Mouse (Mus musculus): ENCODE data around the gene Exoc6b.

Exoc6b gene

DNA sequence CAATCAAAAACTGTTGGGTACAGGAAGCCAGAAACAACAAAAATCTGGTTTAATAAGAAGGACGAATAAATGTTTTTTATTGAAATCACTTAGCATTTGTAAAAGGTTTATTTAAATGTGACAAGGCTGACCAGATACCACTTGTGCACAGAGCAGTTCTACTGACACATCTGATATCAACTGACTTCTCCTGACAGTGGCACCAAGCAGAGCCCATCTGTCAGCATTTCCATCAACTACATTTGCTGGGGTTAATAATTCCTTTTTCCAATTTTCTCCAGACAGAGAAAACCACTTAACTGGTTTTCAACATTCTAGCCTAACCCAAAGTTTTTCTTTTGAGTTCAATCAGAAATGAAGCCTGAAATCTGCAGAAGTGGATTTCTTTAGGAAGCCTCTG, 100.8 kb downstream of the Exoc6b start:
- no peak for DNase-seq

DNA sequence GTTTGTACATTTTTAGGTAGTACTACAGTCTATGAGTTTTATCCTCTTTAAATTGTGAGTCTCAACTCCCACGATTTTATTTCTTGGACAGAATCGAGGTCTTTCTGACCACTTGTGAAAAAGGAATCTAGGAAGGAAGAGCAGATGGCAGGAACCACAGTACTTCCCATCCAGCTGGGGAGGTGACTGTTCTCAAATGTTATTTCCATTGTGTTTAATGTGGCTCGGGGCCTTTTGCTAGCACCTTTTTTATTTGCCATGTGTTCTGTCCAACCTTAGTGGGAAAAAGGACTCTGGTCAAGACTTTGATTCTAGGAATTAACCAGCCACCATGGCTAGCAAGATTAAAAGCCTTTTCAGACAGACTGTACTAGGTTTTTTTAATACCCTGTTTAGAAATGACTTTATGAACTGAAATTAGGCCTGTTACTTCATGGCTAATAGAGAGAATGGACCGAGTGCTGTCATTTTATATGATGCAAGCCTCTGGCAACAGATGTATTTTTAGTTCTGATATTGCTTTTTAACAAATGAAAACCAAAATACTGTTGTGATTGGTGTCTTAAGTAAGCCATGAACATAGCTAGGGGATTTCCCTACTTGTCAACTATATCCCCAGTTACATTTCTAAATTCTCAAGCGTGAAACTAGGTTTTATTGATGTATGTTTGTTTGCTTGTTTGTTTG, 104.4 kb downstream of the Exoc6b start:
- DNase-seq, result no peak

DNA sequence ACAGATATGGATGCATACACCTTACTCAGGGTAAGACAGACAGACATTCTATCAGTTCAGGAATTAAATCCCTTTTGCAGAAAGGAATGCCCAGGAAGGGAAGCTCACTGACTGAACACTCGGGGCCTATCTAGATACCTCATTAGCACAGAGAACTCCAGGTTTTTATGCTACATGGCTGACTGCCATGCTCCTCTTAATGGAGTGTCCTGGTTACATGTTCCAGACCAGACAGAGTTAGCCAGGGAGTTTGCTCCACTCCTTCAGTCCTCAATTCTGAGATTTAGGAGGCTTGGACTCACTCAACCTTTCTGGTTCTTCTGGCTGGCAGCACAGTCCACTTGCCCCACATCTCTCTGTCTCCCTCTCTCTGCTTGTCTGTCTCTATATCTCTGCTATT, 106.3 kb downstream of the Exoc6b start:
- DNase-seq, result no peak

DNA sequence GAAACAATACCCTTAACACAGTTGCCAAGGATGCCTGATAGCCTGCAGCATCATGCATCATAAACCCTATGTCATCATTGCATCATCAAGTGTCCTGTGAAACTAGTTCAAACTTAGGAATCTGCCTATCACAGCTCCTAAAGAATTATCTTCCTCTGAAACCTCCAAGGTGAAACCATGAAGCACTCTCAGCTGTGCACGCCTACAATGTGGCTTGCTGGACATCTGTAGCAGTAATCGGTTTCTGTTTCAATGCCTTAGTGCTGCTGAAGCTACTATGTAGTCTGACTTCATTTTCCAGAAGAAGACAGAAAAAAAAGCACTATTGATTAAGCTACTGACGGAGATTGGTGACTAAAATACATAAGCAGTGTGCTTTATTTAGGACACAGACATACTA, 107.5 kb downstream of the Exoc6b start:
- DNase-seq, result no peak

DNA sequence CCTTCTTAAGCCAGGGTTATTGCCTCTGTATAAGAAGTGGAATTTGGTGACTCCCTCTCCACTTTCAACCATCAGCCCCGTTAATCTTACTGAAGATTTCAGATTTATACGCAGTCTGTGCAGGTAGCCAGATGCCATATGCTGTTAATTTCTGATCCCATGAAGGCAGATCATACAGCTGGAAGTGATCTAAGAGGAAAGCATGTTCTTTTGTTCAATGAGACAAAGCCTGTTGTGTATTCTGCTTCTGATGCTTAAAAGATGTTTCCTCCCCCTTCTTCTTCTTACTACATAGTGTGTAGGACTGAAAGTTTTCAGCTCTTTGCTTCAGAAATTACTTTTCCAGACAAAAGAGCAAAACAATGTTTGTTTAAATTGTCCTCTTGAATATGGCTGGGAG, 109.8 kb downstream of the Exoc6b start:
- no peak for DNase-seq

DNA sequence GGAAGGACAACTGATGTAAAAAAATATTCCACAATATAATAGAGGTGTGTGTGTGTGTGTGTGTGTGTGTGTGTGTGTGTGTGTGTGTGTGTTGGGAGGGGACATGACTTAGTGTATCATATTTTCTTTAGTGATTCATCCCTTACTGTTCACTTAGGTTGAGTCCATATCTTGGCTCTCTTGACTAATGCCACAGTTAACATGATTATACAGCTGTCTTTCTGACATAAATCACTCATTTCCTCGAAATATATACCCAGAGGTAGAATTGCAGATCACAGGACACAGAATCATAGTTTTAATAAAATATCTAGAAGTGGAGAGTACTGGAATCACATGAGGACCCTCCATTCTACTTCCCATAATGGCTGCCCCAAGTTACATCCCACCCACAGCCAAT, 117.7 kb downstream of the Exoc6b start:
- DNase-seq, result no peak

DNA sequence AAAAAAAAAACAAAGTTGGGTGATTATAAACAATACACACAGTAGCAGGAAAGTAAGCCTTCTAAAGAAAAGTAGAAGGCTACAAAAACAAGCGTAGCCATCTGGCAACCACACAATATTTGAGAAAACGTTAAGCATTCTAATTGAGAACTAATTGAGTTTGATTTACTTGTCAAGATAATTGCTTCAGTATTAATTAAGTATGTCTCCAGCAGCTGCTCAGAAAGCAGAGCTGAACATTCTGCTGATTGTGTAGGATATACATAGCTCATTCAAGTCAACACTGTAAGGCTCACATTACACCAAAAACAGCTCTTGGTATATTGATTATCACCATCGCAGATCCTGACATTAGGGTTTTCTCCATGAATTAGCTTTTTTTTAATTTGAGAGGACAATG, 122.7 kb downstream of the Exoc6b start:
- no peak for DNase-seq

DNA sequence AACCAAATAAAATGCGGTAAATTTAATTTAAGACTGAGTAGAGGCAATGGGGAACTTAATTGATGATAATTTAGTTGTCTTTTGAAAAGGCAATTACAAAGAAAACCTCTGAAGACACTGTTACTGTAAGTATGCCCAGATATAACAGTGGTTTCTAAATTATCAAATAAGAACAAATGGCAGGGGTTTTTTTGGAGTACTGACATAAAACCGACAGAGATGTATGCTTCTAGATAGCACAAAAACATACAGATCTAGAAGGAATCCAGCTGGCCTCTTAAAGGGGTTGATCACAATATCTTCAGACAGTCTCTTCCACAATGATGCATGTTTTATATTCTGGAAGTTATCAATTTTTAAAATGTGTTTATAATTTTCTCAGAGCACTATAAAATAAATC, 123.2 kb downstream of the Exoc6b start:
- no peak for DNase-seq

DNA sequence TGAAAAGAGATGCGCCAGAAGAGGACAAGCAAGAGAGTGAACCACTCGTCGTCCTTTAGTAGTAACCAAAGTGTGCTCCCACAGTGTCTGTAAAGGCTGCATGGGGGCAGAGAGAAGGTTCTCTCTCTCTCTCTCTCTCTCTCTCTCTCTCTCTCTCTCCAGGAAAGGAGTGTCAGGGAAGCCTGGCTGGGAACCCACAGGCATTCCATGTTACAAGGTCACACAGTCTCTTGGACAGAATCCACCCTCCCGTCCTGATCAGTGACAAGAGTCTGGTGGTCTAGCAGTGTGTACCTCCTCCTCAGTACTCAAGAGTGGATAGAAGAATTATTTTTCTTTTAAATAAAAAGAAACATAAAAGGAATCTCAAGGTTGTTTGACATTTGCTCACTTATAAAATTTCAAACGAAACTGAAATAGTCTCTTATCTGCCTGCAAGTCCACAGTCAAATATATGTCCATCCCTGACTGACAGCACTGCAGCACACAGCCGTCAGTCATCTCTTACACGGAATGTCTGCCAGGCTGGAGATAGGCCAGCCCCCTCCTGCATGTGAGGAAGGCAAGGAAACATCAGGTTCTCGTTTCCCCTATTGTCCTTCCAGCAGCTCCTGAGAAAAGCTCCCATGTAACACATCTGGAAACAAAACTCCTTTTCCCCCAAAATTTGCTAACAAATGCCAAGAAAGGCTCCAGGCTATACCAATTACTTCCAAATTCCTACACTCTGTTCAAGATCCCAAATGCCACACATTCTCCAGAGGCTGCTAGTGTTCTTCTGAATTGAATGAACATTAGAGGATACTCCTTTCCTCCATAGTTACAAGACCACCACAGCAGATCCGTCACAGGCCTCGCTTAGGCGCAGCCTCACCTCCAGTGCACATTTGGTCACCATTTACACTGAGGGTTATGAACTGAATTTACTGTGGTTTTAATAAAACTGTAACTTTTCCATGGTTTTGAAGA, 136.1 kb downstream of the Exoc6b start:
- DNase-seq, result no peak

DNA sequence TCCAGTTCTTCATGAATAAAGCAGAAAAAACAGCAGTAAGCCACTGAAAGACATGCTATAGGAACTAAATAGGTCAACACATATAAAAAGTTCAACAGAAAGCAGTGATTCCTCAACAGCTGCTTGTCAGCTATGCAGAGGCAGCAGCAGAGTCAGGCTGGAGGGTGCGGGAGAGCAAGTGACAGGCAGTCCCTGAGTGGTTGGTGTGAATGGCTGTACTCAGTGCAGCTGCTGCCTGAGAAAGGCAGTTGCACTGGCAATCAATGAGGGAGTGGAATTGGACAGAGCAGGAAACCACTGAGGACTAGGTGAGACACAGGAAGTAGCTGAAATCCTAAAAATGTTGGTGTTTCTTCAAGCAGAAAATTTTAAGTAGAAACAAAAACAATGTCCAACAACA, 138.3 kb downstream of the Exoc6b start:
- no peak for DNase-seq

DNA sequence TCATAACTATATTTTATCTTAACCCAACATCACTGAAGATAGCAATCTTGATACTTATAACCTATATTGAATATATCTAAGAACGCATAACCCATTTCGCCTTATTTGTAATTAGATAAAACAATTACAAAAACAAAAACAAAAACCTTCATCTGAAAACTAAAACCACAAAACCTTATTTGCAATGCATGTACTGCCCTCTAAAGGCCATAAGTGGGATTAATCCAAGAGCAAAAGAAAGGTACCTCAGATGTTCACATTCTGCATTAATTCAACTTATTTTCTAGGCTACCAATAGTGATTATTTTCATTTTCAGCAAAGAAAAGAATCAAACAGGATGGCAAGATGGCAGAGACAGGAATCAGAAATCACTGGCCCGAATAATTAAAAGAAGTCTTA, 143.2 kb downstream of the Exoc6b start:
- no peak for DNase-seq

DNA sequence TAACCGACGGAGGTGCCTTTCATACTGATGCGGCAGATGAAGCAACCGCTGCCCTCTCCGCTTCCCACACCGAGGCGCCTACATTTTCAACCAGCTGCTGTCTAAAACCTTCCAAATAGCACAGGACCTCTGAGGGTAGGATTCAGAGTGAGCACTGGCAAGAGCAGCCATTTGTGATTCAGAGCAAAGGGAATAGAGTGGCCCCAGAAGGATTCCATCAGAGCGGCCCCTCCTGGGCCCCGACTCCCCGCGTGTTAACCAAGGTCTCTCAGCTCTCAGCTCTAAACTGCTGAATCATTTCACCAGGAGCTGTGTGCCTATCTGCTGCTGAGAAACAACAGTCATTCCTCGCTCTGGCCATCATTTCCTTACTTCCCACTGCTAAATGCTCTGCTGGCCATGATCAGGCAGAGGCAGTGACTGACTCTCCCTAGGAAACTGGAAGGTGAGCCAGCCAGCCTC, 145.5 kb downstream of the Exoc6b start:
- no peak for DNase-seq

DNA sequence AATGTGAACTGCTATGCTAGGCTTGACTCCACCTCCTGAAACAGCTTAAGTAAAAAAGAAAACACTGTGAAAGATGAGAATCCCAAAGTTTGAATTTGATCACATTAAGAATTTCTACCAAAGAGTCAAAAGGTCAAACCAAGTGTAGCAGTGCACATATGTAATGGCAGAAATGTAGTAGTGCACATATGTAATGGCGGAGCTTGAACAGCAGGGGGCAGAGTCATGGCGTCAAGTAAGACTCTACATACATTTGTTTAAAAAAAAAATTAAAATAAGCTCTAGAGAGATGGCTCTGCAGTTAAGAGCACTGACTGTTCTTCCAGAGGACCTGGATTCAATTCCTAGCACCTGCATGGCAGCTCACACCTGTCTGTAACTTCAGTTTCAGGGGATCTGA, 153.0 kb downstream of the Exoc6b start:
- DNase-seq, result peak; percentile 25 to 40

DNA sequence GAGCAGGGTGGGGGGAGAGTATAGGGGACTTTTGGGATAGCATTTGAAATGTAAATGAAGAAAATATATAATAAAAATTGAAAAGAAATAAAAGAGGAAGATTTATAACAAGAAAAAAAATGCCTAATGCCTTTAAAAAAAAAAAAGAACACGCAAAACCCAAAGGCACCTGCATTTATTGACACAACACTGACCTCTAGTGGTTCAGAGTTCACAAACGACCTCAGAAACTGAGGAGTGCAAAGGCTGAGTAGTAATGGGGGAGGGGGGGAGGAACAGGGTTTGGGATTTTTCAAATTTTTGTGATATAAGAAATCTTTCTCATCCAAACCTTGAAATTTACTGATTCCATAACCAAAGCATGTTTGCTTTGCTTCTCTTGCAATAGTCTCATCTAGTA, 156.9 kb downstream of the Exoc6b start:
- DNase-seq, result no peak

DNA sequence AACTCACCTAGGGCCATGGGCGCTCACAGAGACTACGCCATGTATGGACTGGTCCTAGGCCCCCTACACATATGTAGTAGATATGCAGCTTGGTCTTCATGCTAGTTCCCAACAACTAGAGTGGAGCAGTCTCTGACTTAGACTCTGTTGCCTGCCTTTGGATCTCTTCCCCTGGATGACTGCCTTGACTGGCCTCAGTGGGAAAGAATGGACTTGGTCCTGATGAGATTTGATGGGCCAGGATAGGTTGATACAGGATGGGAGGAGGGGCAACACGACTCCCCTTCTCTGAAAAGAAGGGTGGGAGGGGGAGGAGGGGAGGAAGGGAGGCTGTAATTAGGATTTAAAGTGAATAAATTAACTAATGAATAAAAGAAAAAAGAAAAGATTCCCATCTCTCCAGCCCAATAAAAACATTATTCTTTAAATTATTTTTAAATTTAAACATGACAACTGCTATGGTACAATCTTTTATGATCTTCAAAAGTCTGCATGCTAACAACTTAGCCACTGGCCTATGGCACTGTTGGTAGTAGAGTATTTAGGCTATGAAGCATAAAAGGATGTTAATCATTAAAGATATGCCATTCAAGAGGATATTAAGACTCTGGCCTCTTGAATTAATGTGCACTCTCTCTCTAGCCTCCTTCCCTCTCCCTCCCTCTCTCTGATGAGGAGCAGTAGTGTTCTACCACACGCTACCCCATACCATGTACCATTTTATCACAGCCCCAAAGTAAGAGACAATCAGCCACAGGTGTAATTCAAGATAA, 170.1 kb downstream of the Exoc6b start:
- no peak for DNase-seq

DNA sequence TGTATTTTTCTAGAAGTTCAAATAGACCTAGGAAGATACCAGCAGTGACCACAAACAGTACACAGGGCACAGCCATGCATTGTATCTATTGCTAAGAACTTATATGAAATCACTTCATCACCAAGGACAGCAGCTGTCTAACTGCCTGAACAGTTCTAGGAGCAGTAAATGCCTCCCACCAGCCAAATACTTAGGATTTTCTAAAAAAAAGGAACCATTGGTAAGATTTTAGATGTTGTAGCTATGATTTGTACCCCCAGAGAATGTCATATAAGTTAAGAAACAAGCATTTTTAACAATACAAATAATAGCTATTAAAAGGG, 175.6 kb downstream of the Exoc6b start:
- DNase-seq, result no peak

DNA sequence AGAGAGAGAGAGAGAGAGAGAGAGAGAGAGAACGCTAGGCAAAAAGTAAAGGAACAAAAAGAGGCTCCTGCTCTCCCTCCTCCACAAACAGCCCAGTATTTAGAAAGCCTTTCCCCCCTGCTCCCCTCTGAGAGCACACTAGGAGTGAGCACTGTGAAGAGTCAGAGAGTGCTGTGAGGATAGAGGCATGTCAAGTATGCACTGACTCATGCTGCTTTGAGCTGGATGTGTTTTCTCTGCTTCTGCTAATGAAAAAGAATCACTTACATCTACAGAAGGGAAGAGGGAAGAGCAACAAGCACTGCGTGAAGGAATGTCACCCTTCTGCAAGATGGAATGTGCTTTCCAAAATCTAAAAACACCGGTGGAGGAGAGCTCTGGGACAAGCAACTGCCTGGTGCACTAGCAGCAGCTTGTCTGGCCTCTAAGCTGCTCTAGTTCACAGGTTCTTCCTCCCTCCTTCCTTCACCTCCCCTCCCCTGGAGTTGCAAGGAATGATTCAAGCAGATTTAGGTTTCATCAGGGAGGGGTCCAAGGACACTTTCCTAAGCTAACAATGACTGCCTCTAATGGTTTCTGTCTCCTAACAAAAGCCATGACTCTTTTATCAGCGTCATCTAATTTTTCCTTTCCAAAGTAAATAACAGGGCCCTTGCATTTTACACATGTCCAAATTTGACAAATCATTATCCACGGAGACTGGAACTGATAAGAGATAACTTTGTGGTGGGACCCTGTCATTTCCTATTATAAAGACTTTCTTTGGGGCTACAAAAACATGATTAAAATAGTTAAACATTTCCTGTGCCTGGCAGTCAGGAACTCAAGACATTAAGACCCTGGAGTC, 176.2 kb downstream of the Exoc6b start:
- DNase-seq, result no peak

DNA sequence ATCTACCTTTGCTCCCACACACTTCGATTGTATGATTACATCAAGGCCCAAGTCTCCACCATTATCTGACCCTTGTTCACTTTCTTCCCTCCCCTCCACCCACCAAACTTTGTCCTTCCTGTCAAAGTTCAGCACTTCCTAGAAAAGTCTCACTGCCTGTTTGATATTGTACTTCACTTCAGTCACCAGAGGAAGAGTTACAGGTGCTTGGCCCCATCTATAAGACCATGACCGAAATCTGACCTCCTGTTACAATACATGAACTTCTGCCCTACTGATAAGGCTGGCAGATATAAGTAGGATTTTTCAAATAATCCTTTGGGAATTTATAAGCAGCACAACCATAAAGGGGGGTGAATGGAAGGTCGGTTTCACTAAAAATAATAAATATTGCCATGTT, 182.8 kb downstream of the Exoc6b start:
- DNase-seq, result no peak

DNA sequence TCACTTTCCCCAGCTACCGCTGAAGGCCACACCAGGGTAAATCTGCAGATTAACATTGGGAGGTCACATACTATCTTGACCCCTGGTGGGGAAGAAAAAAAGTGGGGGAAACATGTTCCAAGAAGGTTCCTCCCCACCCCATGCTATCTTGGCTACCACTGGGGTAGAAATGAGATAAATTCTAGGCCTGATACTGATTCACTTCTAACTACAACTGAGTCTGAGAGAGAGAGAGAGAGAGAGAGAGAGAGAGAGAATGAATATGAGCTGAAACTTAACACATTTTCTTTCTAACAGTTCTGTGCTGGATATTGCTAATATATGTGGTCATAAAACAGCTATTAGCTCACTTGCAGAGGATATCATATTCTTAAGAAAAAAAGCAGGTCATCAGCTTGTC, 184.2 kb downstream of the Exoc6b start:
- no peak for DNase-seq

DNA sequence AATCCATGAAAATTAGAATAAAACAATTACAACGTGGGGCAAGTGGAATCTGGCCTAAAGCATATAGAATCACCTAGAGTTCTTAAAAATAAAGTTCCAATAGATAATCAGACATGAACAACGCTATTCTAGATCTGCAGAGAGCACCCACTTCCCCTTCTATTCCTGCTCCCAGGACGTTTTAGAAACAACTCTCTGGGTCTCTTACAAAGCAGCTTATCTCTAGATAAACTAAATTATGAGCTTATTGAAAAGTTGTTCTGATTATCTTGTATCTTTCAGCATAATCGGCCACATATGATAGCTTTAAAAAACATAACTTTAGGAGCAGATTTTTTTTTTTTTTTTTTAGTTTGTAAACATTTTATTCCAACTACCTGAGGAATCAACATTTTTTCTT, 185.6 kb downstream of the Exoc6b start:
- no peak for DNase-seq

DNA sequence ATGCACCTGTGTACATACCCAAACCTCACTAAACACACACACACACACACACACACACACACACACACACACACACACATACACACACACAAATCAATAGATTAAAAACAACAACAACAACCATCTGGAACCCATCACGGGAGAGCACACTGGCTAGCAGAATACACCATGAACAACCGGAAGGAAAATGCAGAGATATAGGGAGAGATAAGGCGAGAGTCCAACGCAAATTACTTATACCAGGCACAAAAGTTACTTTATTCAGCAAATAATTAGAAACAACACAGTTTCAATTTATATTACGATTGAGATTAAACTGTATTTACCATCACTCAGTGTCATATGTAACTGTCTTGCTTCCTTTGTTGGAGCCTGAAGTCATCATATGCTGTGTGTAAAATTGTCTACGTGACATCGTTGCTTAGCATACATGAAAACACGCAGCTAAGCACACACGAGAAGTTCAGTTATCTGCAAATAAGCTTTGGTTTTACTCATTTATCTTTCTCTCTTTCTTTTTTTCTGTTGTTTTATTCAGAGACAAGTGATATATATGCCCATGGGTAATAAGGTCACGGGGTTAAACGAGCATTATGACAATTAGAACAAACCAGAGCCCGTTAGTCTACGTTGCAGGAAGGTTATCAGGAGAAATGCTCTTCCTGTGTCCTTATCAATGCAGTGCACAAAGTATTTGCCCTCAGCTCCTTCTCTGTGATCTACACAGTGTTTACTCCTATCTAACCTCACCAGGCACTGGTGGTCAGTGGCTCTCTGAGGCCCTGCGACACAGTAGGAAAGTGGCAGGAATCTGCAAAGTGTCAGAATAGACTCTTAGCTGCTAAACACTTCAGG, 186.4 kb downstream of the Exoc6b start:
- DNase-seq, result no peak

DNA sequence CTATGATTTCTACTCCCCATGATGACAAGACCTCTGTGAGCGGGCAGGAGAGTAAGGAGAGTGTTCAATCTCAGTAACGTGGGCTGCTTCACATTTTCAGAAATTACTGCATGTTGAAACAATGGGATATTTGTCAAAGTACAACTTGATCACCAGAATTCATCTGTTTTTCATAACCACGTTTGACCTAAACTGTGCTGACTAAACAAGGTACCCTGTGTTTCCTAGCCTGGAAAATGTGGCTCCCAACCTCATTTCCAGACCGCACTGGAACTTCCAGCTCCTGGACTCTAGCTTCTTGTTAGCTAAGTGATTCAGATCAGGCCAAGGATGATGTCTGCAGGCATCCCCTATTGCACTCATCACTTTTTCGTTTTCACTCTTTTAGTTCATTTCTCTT, 193.4 kb downstream of the Exoc6b start:
- DNase-seq, result no peak

Data from thymus, postnatal 36 days (tissue).